Mouse (Mus musculus) hindbrain, embryonic 14.5 days (tissue): ENCODE results near the gene Hacd4. TPM values are rescaled to one million over a fixed set of nuclear protein-coding genes. Genes with fewer than 3 reads are reported as not detected.
"Not testable (repeated sequence)": the region's sequence is repeated elsewhere in the genome, so short reads cannot be mapped to it uniquely, and the experiment has no call there.

ENCODE experiments used
- ATAC-seq: fragments of 200-750 bp; cut with Nextera tagmentation; 2 replicates; pipeline ENCODE4 v1.8.0; 2017; ENCODE audit warnings: moderate number of reproducible peaks, mild to moderate bottlenecking, moderate TSS enrichment, moderate library complexity; ENCODE audit not compliant: low FRiP score
- DNase-seq: peaks from one replicate; pipeline ENCODE4 v3.0.0-alpha.2; 2015; ENCODE audit warnings: low spot score
- H3K27ac ChIP-seq: fragments of 300-500 bp; sonication (generic); 2 replicates; pipeline ENCODE4 v1.5.1; 2014; ENCODE audit warnings: mild to moderate bottlenecking, moderate library complexity
- H3K27me3 ChIP-seq: fragments of 300-500 bp; sonication (generic); 2 replicates; pipeline ENCODE4 v1.6.1; 2014; ENCODE audit warnings: mild to moderate bottlenecking, low read length, mixed read lengths; ENCODE audit not compliant: control insufficient read depth, insufficient read depth
- H3K36me3 ChIP-seq: fragments of 300-500 bp; sonication (generic); replicated peaks from 2 replicates; pipeline ENCODE4 v1.6.1; 2014; ENCODE audit not compliant: control insufficient read depth, insufficient read depth
- H3K4me1 ChIP-seq: fragments of 300-500 bp; sonication (generic); replicated peaks from 2 replicates; pipeline ENCODE4 v1.6.1; 2014; ENCODE audit warnings: antibody characterized with exemption, low read length, mixed read lengths; ENCODE audit not compliant: control insufficient read depth, insufficient read depth
- H3K4me2 ChIP-seq: fragments of 300-500 bp; sonication (generic); replicated peaks from 2 replicates; pipeline ENCODE4 v1.6.1; 2014; ENCODE audit warnings: mild to moderate bottlenecking, moderate library complexity
- H3K4me3 ChIP-seq: fragments of 300-500 bp; sonication (generic); replicated peaks from 2 replicates; pipeline ENCODE4 v1.5.1; 2014; ENCODE audit warnings: mild to moderate bottlenecking, low read length
- H3K9ac ChIP-seq: fragments of 300-500 bp; sonication (generic); 2 replicates; pipeline ENCODE4 v1.6.1; 2014
- H3K9me3 ChIP-seq: fragments of 300-500 bp; sonication (generic); 2 replicates; pipeline ENCODE4 v1.6.1; 2016; ENCODE audit warnings: low read length; ENCODE audit not compliant: control insufficient read depth
- WGBS: fragments of 180-500 bp; shearing (Covaris S2); extraction: QIAGEN DNeasy Blood & Tissue Kit; methylation state at CpG from one replicate; pipeline ENCODE4 v1.1.7; 2014; 5-methylcytosine and 5-hydroxymethylcytosine counted together
- polyA plus RNA-seq: library from polyadenylated mRNA; unstranded; fragments of >200 nt; fragmentation: Nextera tagmentation; extraction: Ambion mirVana; gene quantifications from 2 replicates; pipeline ENCODE4 v1.2.1, GENCODE M21; 2014

The Hacd4 gene
- polyA plus RNA-seq, 1 experiment from 2014 or later: 6.8 TPM

DNA sequence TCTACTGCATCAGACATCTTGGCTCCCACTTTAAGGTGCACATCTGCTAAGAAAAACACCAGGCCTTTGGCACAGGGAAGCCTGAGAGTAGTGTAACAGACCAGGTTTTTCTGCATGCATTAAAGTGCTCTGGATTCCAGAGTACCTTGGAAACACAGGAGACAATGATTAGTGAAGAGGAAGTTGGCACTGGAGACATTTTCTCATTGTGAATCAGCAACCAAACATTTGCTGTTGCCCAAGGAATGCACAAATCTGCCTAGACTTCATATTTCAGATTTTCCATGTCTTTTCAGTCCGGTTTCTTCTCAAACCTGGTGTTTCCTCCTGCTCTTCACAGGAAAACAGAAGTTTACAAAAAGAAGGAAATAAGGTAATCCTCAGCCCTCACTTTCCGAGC is 26.4 kb downstream of the Hacd4 start:
- H3K4me1 ChIP-seq: no peaks in the 10 kb centered on the region
- no peak overlapping the region for H3K9ac ChIP-seq
- H3K36me3 ChIP-seq: peaks cover 5% of the 10 kb centered on the region
- H3K4me2 ChIP-seq: no peak overlapping the region
- WGBS: 86% methylated on average over 2 of the region's 2 CpGs
- DNase-seq (no peak), ATAC-seq (no peak)
- H3K27me3 ChIP-seq: no peaks in the 10 kb centered on the region
- no peaks in the 10 kb centered on the region for H3K9me3 ChIP-seq
- no peak overlapping the region for H3K27ac ChIP-seq
- no peak overlapping the region for H3K4me3 ChIP-seq

DNA sequence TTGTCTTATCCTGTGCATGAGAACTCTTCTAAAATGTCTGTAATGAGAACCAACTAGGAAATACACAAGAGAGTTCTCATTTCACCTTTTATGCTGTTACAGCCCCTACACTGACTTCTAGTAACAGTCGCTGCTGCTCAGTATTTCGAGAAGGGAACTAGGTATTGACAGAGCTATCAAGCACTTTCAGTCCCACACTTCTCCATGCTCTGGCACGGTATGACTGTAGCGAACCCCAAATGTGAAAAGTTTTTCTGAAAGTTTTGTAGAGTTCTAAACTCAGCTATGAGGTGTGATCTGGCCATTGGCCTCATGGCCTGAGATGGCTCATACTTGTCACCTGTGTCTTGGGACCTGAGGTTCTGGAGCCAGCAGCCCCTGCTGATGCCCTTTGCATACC is 29.4 kb downstream of the Hacd4 start:
- ATAC-seq (no peak), DNase-seq (no peak)
- H3K4me1 ChIP-seq: no peaks in the 10 kb centered on the region
- H3K27me3 ChIP-seq: no peaks in the 10 kb centered on the region
- 94% methylated on average over 4 of the region's 4 CpGs for WGBS
- no peaks in the 10 kb centered on the region for H3K9me3 ChIP-seq
- H3K4me3 ChIP-seq: no peak overlapping the region
- H3K4me2 ChIP-seq: no peak overlapping the region
- no peak overlapping the region for H3K27ac ChIP-seq
- no peak overlapping the region for H3K9ac ChIP-seq
- peaks cover 5% of the 10 kb centered on the region for H3K36me3 ChIP-seq

DNA sequence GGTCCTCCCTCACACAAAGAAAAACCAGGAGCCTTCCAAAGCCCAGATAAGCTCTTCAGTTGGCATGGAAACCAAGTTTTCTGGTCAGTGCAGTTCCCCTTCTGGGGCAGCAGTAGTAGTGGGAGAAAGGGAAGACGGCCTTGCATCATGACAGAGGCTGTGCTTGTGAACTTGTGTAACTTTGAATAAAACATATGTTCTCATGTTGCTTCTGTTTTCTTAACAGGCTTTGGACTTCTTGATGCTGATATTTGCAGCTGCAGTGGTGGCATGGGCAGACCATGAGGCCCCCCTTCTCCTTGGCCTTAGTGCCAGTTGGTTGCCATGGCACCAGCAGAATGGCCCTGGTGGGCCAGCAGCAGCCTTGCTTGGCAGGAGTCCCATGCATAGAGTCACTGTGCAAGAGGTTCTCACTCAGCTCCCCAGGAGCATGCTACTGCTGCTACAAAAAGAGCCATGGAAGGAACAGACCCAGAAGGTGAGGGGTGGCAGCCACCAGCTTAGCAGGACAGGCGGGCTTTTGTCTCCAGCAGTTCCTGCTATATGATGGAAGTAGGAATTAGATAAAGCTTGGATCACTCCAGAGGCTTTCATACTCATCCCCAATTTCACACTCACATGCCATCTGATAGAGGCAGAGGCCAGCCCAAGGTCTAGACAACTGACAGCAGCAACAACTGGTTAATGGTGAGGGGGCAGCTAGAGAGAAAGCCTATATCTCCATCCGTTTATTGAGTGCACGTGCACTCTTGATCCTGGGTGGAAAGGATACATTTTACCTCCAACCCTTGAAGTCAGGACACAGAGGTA is 31.6 kb downstream of the Hacd4 start:
- ATAC-seq (peak; percentile 95), DNase-seq (peak; percentile 77)
- Histone ChIP-seq H3K4me1 (no peaks in the 10 kb centered on the region), H3K4me2 (no peak overlapping the region), H3K4me3 (no peak overlapping the region), H3K9me3 (no peaks in the 10 kb centered on the region), H3K27ac (peak overlapping the region; percentile 29; the same call in 1 of the 2 replicates), H3K36me3 (peaks cover 5% of the 10 kb centered on the region), H3K27me3 (no peaks in the 10 kb centered on the region), H3K9ac (no peak overlapping the region)
- 54% methylated on average over 4 of the region's 4 CpGs for WGBS

DNA sequence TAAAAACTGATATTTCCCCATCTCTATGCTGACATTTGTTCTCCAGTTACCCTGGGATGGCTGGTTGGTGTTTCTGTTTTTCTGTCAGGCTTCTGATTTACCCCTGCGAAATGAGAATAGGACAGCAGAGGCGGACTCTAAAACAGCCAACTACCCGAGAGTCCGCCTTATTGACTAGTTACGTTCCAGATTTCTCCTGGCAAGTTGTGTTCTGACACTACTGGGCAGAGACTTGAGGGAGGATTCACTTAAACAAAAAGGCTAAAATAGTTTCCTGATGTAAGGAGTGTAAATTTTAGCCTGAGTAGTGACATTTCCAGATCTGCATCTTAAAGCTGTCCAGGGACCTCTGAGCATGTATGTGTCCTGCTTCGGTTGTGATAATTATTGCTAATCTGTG is 35.8 kb downstream of the Hacd4 start:
- Histone ChIP-seq H3K4me1 (no peaks in the 10 kb centered on the region), H3K36me3 (no peaks in the 10 kb centered on the region; the same call in 1 of the 2 replicates), H3K9ac (no peak overlapping the region), H3K27ac (no peak overlapping the region), H3K27me3 (no peaks in the 10 kb centered on the region), H3K4me2 (no peak overlapping the region), H3K9me3 (no peaks in the 10 kb centered on the region), H3K4me3 (no peak overlapping the region)
- no peak for ATAC-seq
- WGBS: 94% methylated on average over 6 of the region's 6 CpGs
- no peak for DNase-seq

DNA sequence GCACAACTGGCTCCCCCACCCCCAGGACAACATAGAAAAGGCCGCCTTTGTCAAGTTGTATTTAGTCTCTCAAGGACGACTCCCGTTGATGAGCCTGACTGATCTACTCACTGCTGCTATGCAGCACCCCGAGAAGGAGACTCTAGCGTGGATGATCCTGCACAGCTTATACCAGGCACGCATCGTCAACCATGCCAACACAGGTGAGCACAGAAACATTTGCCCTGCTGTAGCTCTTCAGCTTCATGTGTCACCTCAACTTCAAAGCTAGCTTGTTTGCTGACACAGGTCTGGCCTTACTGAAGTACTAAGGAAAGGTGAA is 37.8 kb downstream of the Hacd4 start:
- H3K4me1 ChIP-seq: no peaks in the 10 kb centered on the region
- no peak overlapping the region for H3K9ac ChIP-seq
- H3K9me3 ChIP-seq: no peaks in the 10 kb centered on the region
- H3K36me3 ChIP-seq: no peaks in the 10 kb centered on the region; the same call in 1 of the 2 replicates
- DNase-seq (no peak), ATAC-seq (no peak)
- no peak overlapping the region for H3K27ac ChIP-seq
- no peak overlapping the region for H3K4me3 ChIP-seq
- 88% methylated on average over 7 of the region's 7 CpGs for WGBS
- no peak overlapping the region for H3K4me2 ChIP-seq
- no peaks in the 10 kb centered on the region for H3K27me3 ChIP-seq

DNA sequence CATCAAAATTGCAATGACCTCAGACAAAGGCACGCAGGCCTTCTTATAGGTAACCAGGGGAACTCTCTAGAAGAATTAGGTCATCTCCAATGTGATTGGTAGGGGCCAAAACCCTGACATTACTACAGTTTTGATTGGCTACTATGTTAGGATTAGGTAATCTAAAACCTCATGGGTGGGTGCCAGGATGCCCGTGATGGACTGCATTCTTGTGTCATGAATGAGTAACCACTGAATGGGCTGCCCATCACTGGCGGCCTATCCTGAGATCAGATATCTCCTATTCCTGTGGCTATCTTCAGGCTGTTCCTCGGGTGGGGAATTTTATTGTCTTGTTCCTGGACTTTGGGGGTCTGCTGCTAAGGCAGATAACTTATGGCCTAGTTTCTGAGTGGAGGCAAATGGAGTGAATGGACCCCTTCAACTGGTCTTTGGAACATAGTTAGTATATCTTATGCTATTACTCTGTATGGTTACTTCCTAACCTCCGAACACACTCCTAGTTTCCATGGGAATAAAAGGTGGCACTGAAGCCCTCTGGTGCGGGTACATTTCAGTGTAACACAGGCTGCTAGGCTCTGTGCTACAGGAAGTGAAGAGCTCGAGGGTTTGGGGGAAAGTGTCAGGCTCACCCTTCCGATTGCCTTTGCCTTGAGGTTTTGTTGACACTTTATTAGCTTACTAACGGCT is 38.3 kb downstream of the Hacd4 start:
- Histone ChIP-seq H3K27ac (no peak overlapping the region), H3K36me3 (no peaks in the 10 kb centered on the region; the same call in 1 of the 2 replicates)
- 82% methylated on average over 9 of the region's 9 CpGs for WGBS

DNA sequence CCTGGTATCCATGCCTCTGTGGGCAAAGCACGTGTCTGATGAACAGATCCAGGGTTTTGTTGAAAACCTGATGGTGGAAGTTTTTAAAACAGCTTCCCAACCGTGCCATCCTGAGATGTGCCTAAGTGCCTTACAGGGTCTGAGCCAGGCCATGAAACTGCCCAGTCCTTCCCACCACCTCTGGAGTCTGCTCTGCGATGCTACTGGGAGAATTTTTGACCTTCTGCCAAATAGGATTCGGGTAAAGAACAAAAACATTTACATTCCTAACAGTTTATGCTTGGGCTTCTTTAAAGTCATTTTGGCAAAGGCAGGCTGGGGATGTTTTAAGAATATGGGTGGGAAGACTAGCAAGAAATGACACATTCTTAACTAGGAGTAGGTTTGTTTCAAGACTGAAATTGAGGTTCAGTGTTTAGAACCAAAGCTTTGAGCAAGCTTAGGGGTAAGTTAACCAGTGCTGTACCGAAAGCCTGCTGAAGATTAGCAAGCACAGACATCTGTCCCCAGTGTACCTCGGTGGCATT is 41.7 kb downstream of the Hacd4 start:
- ATAC-seq (no peak), DNase-seq (no peak)
- Histone ChIP-seq H3K27ac (no peak overlapping the region), H3K36me3 (no peaks in the 10 kb centered on the region), H3K9me3 (no peaks in the 10 kb centered on the region), H3K4me2 (no peak overlapping the region), H3K4me3 (no peak overlapping the region), H3K27me3 (no peaks in the 10 kb centered on the region), H3K4me1 (no peaks in the 10 kb centered on the region), H3K9ac (no peak overlapping the region)
- WGBS: 77% methylated on average over 6 of the region's 6 CpGs

More for the DNA sequence above, 38.3 kb downstream of the Hacd4 start:
- H3K9me3 ChIP-seq: no peaks in the 10 kb centered on the region
- H3K27me3 ChIP-seq: no peaks in the 10 kb centered on the region
- DNase-seq: no peak
- no peaks in the 10 kb centered on the region for H3K4me1 ChIP-seq
- no peak overlapping the region for H3K9ac ChIP-seq
- H3K4me2 ChIP-seq: no peak overlapping the region
- ATAC-seq: no peak
- no peak overlapping the region for H3K4me3 ChIP-seq

DNA sequence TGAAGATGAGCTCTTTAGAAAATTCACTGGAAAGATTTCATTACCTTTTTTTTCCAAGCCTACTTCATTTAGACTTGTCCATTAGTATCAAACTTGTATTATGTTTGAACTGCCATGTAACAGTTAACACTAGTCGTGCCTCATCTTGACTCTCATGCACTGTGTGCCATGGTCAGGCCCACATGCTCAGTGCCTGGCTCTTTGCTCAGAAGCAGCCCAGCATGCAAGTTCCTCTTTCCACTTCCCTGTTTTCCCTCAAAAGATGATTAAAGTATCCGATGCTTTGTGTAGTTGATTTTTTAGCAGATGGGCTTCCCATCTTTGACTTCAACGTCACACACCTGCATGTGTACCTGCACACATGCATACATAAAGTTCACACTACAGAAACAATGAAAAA is 43.0 kb downstream of the Hacd4 start:
- no peak overlapping the region for H3K4me3 ChIP-seq
- 88% methylated on average over 3 of the region's 3 CpGs for WGBS
- no peaks in the 10 kb centered on the region for H3K27me3 ChIP-seq
- DNase-seq (no peak), ATAC-seq (no peak)
- no peaks in the 10 kb centered on the region for H3K9me3 ChIP-seq
- no peak overlapping the region for H3K9ac ChIP-seq
- no peak overlapping the region for H3K4me2 ChIP-seq
- H3K4me1 ChIP-seq: no peaks in the 10 kb centered on the region
- no peak overlapping the region for H3K27ac ChIP-seq
- no peaks in the 10 kb centered on the region for H3K36me3 ChIP-seq

DNA sequence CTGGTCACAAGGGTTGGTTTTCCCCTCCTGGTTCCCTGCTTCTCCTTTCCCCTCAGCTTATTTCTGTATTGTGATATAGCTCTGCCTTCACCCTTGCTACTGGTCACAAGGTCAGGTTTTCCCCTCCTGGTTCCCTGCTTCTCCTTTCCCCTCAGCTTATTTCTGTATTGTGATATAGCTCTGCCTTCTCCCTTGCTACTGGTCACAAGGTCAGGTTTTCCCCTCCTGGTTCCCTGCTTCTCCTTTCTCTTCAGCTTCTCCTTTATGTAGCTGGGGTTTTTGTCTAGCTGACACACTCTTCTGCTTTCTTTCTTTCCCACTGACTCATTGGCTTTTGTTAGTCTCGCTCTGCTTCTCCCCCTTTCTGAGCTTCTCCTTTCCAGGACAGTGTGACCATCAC is 48.1 kb downstream of the Hacd4 start:
- not testable (repeated sequence) for ATAC-seq
- 41% methylated on average over 1 of the region's 1 CpGs for WGBS

More for the DNA sequence above, 48.1 kb downstream of the Hacd4 start:
- DNase-seq, H3K27me3 ChIP-seq, H3K9me3 ChIP-seq, H3K4me1 ChIP-seq, H3K9ac ChIP-seq, H3K27ac ChIP-seq, H3K36me3 ChIP-seq, H3K4me3 ChIP-seq, H3K4me2 ChIP-seq: not testable (repeated sequence)
